Mouse (Mus musculus): ENCODE data around the gene Negr1. TPM values are rescaled to one million over a fixed set of nuclear protein-coding genes. Genes with fewer than 3 reads are reported as not detected.

Gene Negr1
- total and polyA plus RNA-seq, 2 experiments from 2014 or later, result 51.2 to 97.4 TPM

DNA sequence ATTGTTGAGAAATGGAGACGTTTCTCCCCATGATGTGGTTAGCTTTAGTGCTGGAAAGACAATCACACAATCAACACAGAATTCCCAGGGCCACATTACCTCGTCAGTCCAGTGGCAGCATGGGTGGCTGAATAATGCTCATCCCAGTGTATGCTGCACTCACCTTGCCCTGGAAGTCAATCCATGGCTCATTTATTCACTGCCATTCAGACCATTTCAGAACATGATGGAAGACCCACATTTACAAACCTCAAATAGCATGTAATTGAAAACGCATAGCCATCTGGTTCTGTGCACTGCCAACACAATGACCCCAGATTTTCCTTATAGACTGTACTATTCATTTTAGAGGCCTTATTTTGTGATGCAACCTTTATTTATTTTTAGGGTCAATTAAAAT, 203.4 kb downstream of the Negr1 start:
- ATAC-seq (no peak), DNase-seq (ENCODE audit: low spot score) (no peak)
- TF ChIP-seq CTCF (IDR thresholded peaks at IDR 0.05; ENCODE audit: low read depth), result no peak
- Histone ChIP-seq H3K4me3 (ENCODE audit: low read length) (no peak overlapping the region), H3K27ac (no peak overlapping the region), H3K4me1 (ENCODE audit: insufficient read depth, low read length) (no peaks in the 10 kb centered on the region), H3K27me3 (ENCODE audit: insufficient read depth, low read length) (no peaks in the 10 kb centered on the region), H3K4me2 (ENCODE audit: low read depth, low read length) (no peak overlapping the region), H3K9me3 (ENCODE audit: low read length) (no peaks in the 10 kb centered on the region), H3K36me3 (ENCODE audit: insufficient read depth, low read length) (no peaks in the 10 kb centered on the region), H3K9ac (replicated peaks; ENCODE audit: low read length) (no peak overlapping the region)
- 59% methylated on average over 3 of the region's 3 CpGs for WGBS

DNA sequence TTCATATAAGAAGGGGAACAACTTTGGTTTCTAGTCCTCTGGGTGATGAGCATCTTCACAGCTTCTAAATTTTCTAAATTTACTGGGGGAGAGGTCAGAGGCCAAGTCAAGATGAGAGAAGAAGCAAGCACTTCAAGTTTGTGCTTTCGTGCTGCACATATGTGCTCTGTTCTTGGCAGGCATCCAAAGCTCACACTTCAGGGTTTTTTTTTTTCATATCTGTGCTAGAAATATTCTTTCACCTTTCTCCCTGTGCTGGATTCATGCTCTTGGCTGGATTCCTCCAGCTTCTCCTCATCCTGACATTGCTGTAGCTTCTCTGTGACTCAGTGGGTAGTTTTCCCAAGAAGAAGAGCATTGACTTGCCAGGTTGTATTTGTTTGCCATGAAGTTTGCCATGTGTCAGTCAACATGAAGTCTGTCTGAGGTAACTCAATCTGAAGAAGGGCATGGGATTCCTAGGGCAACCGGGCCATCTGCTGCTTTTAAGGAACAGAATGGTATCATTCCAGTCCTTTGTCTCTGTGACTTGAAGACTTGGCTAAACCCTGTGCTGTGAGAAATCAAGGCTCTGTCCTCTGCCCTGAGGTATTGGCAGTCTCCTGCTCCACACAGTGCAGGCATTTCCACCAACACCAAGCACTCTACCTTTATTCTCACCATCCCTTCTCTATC, 204.7 kb downstream of the Negr1 start:
- Histone ChIP-seq H3K27me3 (ENCODE audit: insufficient read depth, low read length) (no peaks in the 10 kb centered on the region), H3K9ac (replicated peaks; ENCODE audit: low read length) (no peak overlapping the region), H3K4me1 (ENCODE audit: insufficient read depth, low read length) (no peaks in the 10 kb centered on the region), H3K27ac (no peak overlapping the region), H3K9me3 (ENCODE audit: low read length) (no peaks in the 10 kb centered on the region), H3K4me3 (ENCODE audit: low read length) (no peak overlapping the region), H3K36me3 (ENCODE audit: insufficient read depth, low read length) (no peaks in the 10 kb centered on the region), H3K4me2 (ENCODE audit: low read depth, low read length) (no peak overlapping the region)
- ATAC-seq, result peak; percentile 43; the same call in 1 of the 2 replicates
- 47% methylated on average over 2 of the region's 2 CpGs for WGBS
- DNase-seq (ENCODE audit: low spot score), result peak; percentile 20
- TF ChIP-seq CTCF (IDR thresholded peaks at IDR 0.05; ENCODE audit: low read depth), result no peak

DNA sequence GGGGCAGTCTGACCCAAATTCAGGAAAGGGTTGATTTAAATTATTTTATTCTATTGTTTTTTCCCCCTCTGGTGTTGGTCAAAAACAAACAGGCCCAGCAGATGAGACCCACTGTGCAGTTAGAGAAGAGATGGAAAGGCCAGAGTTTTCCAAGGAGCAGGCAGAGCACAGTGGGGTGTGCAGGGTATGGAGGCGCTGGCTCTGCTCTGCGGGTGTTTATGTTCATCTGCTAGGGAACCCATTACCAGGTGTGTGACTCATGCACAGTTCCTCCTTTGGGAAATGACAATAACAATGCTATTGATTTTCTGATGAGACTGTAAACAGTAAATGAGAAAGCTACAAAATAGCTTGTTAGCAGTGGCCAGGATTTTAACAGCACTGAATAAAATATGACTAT, 210.0 kb downstream of the Negr1 start:
- Histone ChIP-seq H3K4me1 (ENCODE audit: insufficient read depth, low read length) (no peaks in the 10 kb centered on the region), H3K4me3 (ENCODE audit: low read length) (no peak overlapping the region), H3K36me3 (ENCODE audit: insufficient read depth, low read length) (no peaks in the 10 kb centered on the region), H3K27me3 (ENCODE audit: insufficient read depth, low read length) (no peaks in the 10 kb centered on the region), H3K27ac (no peak overlapping the region), H3K9me3 (ENCODE audit: low read length) (no peaks in the 10 kb centered on the region), H3K9ac (replicated peaks; ENCODE audit: low read length) (no peak overlapping the region), H3K4me2 (ENCODE audit: low read depth, low read length) (no peak overlapping the region)
- ATAC-seq (peak; percentile 58; the same call in 1 of the 2 replicates), DNase-seq (ENCODE audit: low spot score) (no peak)
- 58% methylated on average over 2 of the region's 2 CpGs for WGBS
- no peak for TF ChIP-seq CTCF (IDR thresholded peaks at IDR 0.05; ENCODE audit: low read depth)

DNA sequence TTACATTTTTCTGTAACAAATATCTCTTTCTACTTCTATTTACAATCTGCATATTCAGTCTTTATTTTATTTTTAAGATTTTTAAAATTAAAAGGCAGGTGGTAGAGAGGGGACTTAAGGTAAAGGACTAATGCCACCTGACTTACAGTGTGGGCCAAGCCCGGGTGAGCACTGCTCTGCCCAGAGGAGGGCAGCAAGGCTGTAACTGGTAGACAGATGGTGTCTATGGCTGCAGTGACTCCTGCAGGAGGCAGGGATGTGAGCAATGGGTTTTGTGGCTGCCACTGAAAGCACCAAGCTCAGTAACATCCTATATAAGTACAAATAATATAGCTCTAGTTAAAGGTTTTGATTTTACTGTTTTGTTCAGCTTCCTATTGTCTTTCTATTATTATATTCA, 210.5 kb downstream of the Negr1 start:
- Histone ChIP-seq H3K4me3 (ENCODE audit: low read length) (no peak overlapping the region), H3K27me3 (ENCODE audit: insufficient read depth, low read length) (no peaks in the 10 kb centered on the region), H3K4me1 (ENCODE audit: insufficient read depth, low read length) (no peaks in the 10 kb centered on the region), H3K9me3 (ENCODE audit: low read length) (no peaks in the 10 kb centered on the region), H3K36me3 (ENCODE audit: insufficient read depth, low read length) (no peaks in the 10 kb centered on the region), H3K9ac (replicated peaks; ENCODE audit: low read length) (no peak overlapping the region), H3K27ac (no peak overlapping the region), H3K4me2 (ENCODE audit: low read depth, low read length) (no peak overlapping the region)
- 31% methylated on average over 1 of the region's 1 CpGs for WGBS
- peak; percentile 86 for ATAC-seq
- TF ChIP-seq CTCF (IDR thresholded peaks at IDR 0.05; ENCODE audit: low read depth), result peak; percentile 78
- peak; percentile 73 for DNase-seq (ENCODE audit: low spot score)

DNA sequence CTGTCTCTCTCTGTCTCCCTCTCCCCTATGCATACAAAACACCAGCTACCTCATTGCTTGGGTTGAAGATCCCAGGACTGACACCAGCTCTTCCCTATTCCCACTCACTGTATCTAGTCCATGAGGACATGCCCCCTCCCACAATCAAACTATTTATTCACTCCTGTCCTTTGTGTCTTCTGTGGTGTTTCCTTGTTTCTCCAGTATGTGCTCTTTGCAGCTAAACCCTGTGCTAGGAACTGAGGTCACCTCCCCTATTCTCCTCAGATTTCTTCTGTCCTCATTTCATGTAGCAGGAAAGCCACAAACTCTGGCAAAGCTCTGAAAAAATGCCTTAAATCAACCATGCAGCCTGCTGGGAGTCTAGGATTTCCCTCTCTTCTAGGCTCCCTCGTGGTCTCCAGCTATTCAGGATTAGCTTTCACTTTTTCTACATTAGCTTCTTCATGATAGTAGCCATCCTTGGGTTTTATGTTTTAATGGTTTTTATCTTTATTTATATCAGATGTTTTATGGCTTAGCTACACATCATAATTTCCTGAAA, 222.8 kb downstream of the Negr1 start:
- DNase-seq (ENCODE audit: low spot score), result no peak
- no peak for TF ChIP-seq CTCF (IDR thresholded peaks at IDR 0.05; ENCODE audit: low read depth)
- Histone ChIP-seq H3K4me2 (ENCODE audit: low read depth, low read length) (no peak overlapping the region), H3K9me3 (ENCODE audit: low read length) (no peaks in the 10 kb centered on the region), H3K9ac (replicated peaks; ENCODE audit: low read length) (no peak overlapping the region), H3K4me1 (ENCODE audit: insufficient read depth, low read length) (no peaks in the 10 kb centered on the region), H3K36me3 (ENCODE audit: insufficient read depth, low read length) (no peaks in the 10 kb centered on the region), H3K27ac (no peak overlapping the region), H3K4me3 (ENCODE audit: low read length) (no peak overlapping the region), H3K27me3 (ENCODE audit: insufficient read depth, low read length) (no peaks in the 10 kb centered on the region)
- ATAC-seq, result no peak
- 50% methylated on average over 1 of the region's 1 CpGs for WGBS

DNA sequence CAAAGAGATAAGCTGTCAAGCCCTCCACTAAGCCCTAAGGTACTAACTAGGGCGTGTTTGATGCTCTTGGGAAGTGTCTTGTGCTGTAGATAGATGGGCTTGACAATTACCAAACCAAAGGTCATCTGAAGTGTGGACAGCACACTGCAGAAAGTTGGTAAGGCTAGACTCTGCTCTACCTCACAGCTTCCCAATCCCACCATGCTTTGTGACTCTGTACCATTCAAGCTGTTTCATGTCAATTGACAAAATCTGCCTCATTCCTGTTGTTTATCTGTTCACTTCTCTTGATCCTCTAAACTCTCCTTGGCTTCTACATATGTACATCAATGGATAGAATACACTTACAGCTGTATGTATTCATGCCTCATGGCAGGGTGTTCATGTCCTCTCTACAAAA, 224.8 kb downstream of the Negr1 start:
- DNase-seq (ENCODE audit: low spot score), result no peak
- Histone ChIP-seq H3K36me3 (ENCODE audit: insufficient read depth, low read length) (no peaks in the 10 kb centered on the region), H3K9me3 (ENCODE audit: low read length) (no peaks in the 10 kb centered on the region), H3K9ac (replicated peaks; ENCODE audit: low read length) (no peak overlapping the region), H3K27me3 (ENCODE audit: insufficient read depth, low read length) (no peaks in the 10 kb centered on the region), H3K4me1 (ENCODE audit: insufficient read depth, low read length) (no peaks in the 10 kb centered on the region), H3K4me3 (ENCODE audit: low read length) (no peak overlapping the region), H3K27ac (no peak overlapping the region), H3K4me2 (ENCODE audit: low read depth, low read length) (no peak overlapping the region)
- no peak for TF ChIP-seq CTCF (IDR thresholded peaks at IDR 0.05; ENCODE audit: low read depth)
- ATAC-seq, result no peak
- WGBS, result 84% methylated on average over 1 of the region's 1 CpGs

DNA sequence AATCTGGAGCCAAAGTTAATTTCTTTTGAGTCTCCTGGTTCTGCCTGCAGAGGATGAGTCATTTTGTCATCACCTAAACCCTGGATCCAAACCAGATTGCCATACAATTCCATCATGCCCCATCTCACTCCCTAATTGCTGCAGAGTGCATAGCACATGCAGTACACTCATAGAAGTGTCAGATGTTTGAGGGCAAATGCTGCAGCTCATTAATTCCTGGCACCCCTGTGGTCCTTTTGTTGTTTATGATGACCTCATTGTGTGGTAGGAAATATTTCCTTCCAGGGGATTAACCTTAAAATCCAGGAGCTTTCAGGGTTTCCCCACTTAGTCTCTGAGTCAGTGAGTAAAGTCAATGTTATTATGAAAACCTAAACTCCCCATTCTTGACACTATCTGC, 229.6 kb downstream of the Negr1 start:
- Histone ChIP-seq H3K4me2 (ENCODE audit: low read depth, low read length) (no peak overlapping the region), H3K27me3 (ENCODE audit: insufficient read depth, low read length) (no peaks in the 10 kb centered on the region), H3K4me3 (ENCODE audit: low read length) (no peak overlapping the region), H3K4me1 (ENCODE audit: insufficient read depth, low read length) (no peaks in the 10 kb centered on the region), H3K36me3 (ENCODE audit: insufficient read depth, low read length) (no peaks in the 10 kb centered on the region), H3K9me3 (ENCODE audit: low read length) (no peaks in the 10 kb centered on the region), H3K27ac (no peak overlapping the region), H3K9ac (replicated peaks; ENCODE audit: low read length) (no peak overlapping the region)
- DNase-seq (ENCODE audit: low spot score) (no peak), ATAC-seq (0 out of 2 replicates have a peak, but pooled peaks have one; percentile 35)
- no peak for TF ChIP-seq CTCF (IDR thresholded peaks at IDR 0.05; ENCODE audit: low read depth)
